Mouse (Mus musculus): ENCODE results near the gene Ppt1. TPM values are rescaled to one million over a fixed set of nuclear protein-coding genes. Genes with fewer than 3 reads are reported as not detected.
A peak's percentile ranks its signal among the peaks of the same experiment; 100 is the strongest.

Gene Ppt1
- polyA plus RNA-seq, 1 experiment from 2014 or later, result 91.4 TPM

- ATAC-seq (replicated peaks), result no peak
- Histone ChIP-seq H3K9me3 (no peaks in the 10 kb centered on the region), H3K4me1 (no peaks in the 10 kb centered on the region), H3K4me2 (no peak overlapping the region), H3K4me3 (no peak overlapping the region), H3K9ac (no peak overlapping the region), H3K27ac (no peak overlapping the region), H3K36me3 (replicated peaks) (peaks cover 43% of the 10 kb centered on the region; the same call in 1 of the 2 replicates), H3K27me3 (replicated peaks) (no peaks in the 10 kb centered on the region)
- WGBS, result 88% methylated on average over 2 of the region's 2 CpGs
Observed at GRCm38 (mm10) chr4:122871989-122872388, 35.9 kb downstream of the Ppt1 start.

GRCm38 (mm10) chr4:122873003-122873402 lies 37.0 kb downstream of the Ppt1 start:
- no peak overlapping the region for H3K9ac ChIP-seq
- no peaks in the 10 kb centered on the region for H3K27me3 ChIP-seq (replicated peaks)
- H3K4me1 ChIP-seq, result no peaks in the 10 kb centered on the region
- no peak overlapping the region for H3K27ac ChIP-seq
- ATAC-seq (replicated peaks), result no peak
- no peak overlapping the region for H3K4me3 ChIP-seq
- H3K9me3 ChIP-seq, result no peaks in the 10 kb centered on the region
- no peak overlapping the region for H3K4me2 ChIP-seq
- WGBS, result 88% methylated on average over 5 of the region's 5 CpGs
- H3K36me3 ChIP-seq (replicated peaks), result peaks cover 39% of the 10 kb centered on the region; the same call in 1 of the 2 replicates

GRCm38 (mm10) chr4:122873512-122873911 lies 37.5 kb downstream of the Ppt1 start:
- Histone ChIP-seq H3K9me3 (no peaks in the 10 kb centered on the region), H3K9ac (no peak overlapping the region), H3K4me3 (no peak overlapping the region), H3K27me3 (replicated peaks) (no peaks in the 10 kb centered on the region), H3K4me2 (no peak overlapping the region), H3K36me3 (replicated peaks) (peaks cover 34% of the 10 kb centered on the region; the same call in 1 of the 2 replicates), H3K4me1 (no peaks in the 10 kb centered on the region), H3K27ac (no peak overlapping the region)
- 93% methylated on average over 4 of the region's 4 CpGs for WGBS
- ATAC-seq (replicated peaks), result no peak

- no peaks in the 10 kb centered on the region for H3K27me3 ChIP-seq (replicated peaks)
- H3K27ac ChIP-seq, result no peak overlapping the region
- no peak overlapping the region for H3K4me3 ChIP-seq
- H3K9ac ChIP-seq, result no peak overlapping the region
- H3K4me2 ChIP-seq, result no peak overlapping the region
- ATAC-seq (replicated peaks), result no peak
- no peaks in the 10 kb centered on the region for H3K9me3 ChIP-seq
- peaks cover 10% of the 10 kb centered on the region for H3K4me1 ChIP-seq
- no peaks in the 10 kb centered on the region for H3K36me3 ChIP-seq (replicated peaks)
- 96% methylated on average over 2 of the region's 2 CpGs for WGBS
Observed at GRCm38 (mm10) chr4:122878333-122879070, 42.5 kb downstream of the Ppt1 start.

GRCm38 (mm10) chr4:122882544-122882943 lies 46.5 kb downstream of the Ppt1 start:
- no peak overlapping the region for H3K4me2 ChIP-seq
- no peak for ATAC-seq (replicated peaks)
- no peak overlapping the region for H3K9ac ChIP-seq
- no peaks in the 10 kb centered on the region for H3K9me3 ChIP-seq
- no peaks in the 10 kb centered on the region for H3K27me3 ChIP-seq (replicated peaks)
- peaks cover 36% of the 10 kb centered on the region for H3K4me1 ChIP-seq
- no peaks in the 10 kb centered on the region for H3K36me3 ChIP-seq (replicated peaks)
- no peak overlapping the region for H3K4me3 ChIP-seq
- no peak overlapping the region for H3K27ac ChIP-seq
- WGBS, result 81% methylated on average over 3 of the region's 3 CpGs

GRCm38 (mm10) chr4:122883294-122883693 lies 47.3 kb downstream of the Ppt1 start:
- Histone ChIP-seq H3K36me3 (replicated peaks) (no peaks in the 10 kb centered on the region), H3K4me3 (no peak overlapping the region), H3K27me3 (replicated peaks) (no peaks in the 10 kb centered on the region), H3K4me2 (no peak overlapping the region), H3K4me1 (peaks cover 36% of the 10 kb centered on the region), H3K9me3 (no peaks in the 10 kb centered on the region), H3K9ac (no peak overlapping the region), H3K27ac (no peak overlapping the region)
- no peak for ATAC-seq (replicated peaks)
- 95% methylated on average over 3 of the region's 3 CpGs for WGBS

GRCm38 (mm10) chr4:122884051-122884450 lies 48.0 kb downstream of the Ppt1 start:
- Histone ChIP-seq H3K27ac (no peak overlapping the region), H3K4me2 (peak overlapping the region; percentile 90; the same call in 1 of the 2 replicates), H3K27me3 (replicated peaks) (no peaks in the 10 kb centered on the region), H3K36me3 (replicated peaks) (no peaks in the 10 kb centered on the region), H3K9ac (no peak overlapping the region; the same call in 1 of the 2 replicates), H3K4me1 (peaks cover 36% of the 10 kb centered on the region), H3K4me3 (0 out of 2 replicates have a peak overlapping the region, but pooled peaks have one; percentile 80), H3K9me3 (no peaks in the 10 kb centered on the region)
- WGBS, result 85% methylated on average over 2 of the region's 2 CpGs
- ATAC-seq (replicated peaks), result no peak

GRCm38 (mm10) chr4:122884481-122885340 lies 48.7 kb downstream of the Ppt1 start:
- no peaks in the 10 kb centered on the region for H3K9me3 ChIP-seq
- no peaks in the 10 kb centered on the region for H3K27me3 ChIP-seq (replicated peaks)
- H3K36me3 ChIP-seq (replicated peaks), result no peaks in the 10 kb centered on the region
- ATAC-seq (replicated peaks), result no peak
- H3K4me1 ChIP-seq, result peaks cover 36% of the 10 kb centered on the region
- peak overlapping the region; percentile 82 for H3K9ac ChIP-seq
- peak overlapping the region; percentile 80 for H3K4me3 ChIP-seq
- WGBS, result 50% methylated on average over 12 of the region's 12 CpGs
- 0 out of 2 replicates have a peak overlapping the region, but pooled peaks have one; percentile 99 for H3K27ac ChIP-seq
- H3K4me2 ChIP-seq, result peak overlapping the region; percentile 90

GRCm38 (mm10) chr4:122885768-122886578 lies 49.9 kb downstream of the Ppt1 start, which contains the start of gene Cap1:
Cap1 (minus strand) TSS chr4:122886056.
- 0% methylated on average over 49 of the region's 49 CpGs for WGBS
- H3K9ac ChIP-seq, result peak within 1 kb of the TSS; percentile 82

GRCm38 (mm10) chr4:122886579-122887254 lies 50.7 kb downstream of the Ppt1 start:
- 2% methylated on average over 19 of the region's 19 CpGs for WGBS
- peak overlapping the region; percentile 90 for H3K4me2 ChIP-seq
- no peaks in the 10 kb centered on the region for H3K36me3 ChIP-seq (replicated peaks)
- ATAC-seq (replicated peaks), result peak; percentile 35
- H3K27ac ChIP-seq, result peak overlapping the region; percentile 99
- no peaks in the 10 kb centered on the region for H3K27me3 ChIP-seq (replicated peaks)
- H3K9me3 ChIP-seq, result no peaks in the 10 kb centered on the region
- H3K9ac ChIP-seq, result peak overlapping the region; percentile 82
- peak overlapping the region; percentile 80 for H3K4me3 ChIP-seq
- peaks cover 38% of the 10 kb centered on the region for H3K4me1 ChIP-seq

More at GRCm38 (mm10) chr4:122885768-122886578, 49.9 kb downstream of the Ppt1 start, which contains the start of gene Cap1:
- no peaks in the 10 kb centered on the region for H3K9me3 ChIP-seq
- H3K27ac ChIP-seq, result peak within 1 kb of the TSS; percentile 99
- peak within 1 kb of the TSS; percentile 80 for H3K4me3 ChIP-seq
- H3K4me1 ChIP-seq, result peaks cover 36% of the 10 kb centered on the region
- H3K27me3 ChIP-seq (replicated peaks), result no peaks in the 10 kb centered on the region
- ATAC-seq (replicated peaks), result peak; percentile 96
- no peaks in the 10 kb centered on the region for H3K36me3 ChIP-seq (replicated peaks)
- peak within 1 kb of the TSS; percentile 90 for H3K4me2 ChIP-seq

GRCm38 (mm10) chr4:122887336-122887735 lies 51.3 kb downstream of the Ppt1 start:
- Histone ChIP-seq H3K27me3 (replicated peaks) (no peaks in the 10 kb centered on the region), H3K4me2 (peak overlapping the region; percentile 90), H3K27ac (peak overlapping the region; percentile 99), H3K36me3 (replicated peaks) (no peaks in the 10 kb centered on the region), H3K4me1 (peaks cover 34% of the 10 kb centered on the region), H3K9me3 (no peaks in the 10 kb centered on the region), H3K9ac (peak overlapping the region; percentile 82; the same call in 1 of the 2 replicates), H3K4me3 (peak overlapping the region; percentile 80)
- 80% methylated on average over 2 of the region's 2 CpGs for WGBS
- no peak for ATAC-seq (replicated peaks)
